Mouse (Mus musculus): Measurements from ENCODE around the gene Pigw.
A peak's percentile ranks its signal among the peaks of the same experiment; 100 is the strongest.

The Pigw gene

DNA sequence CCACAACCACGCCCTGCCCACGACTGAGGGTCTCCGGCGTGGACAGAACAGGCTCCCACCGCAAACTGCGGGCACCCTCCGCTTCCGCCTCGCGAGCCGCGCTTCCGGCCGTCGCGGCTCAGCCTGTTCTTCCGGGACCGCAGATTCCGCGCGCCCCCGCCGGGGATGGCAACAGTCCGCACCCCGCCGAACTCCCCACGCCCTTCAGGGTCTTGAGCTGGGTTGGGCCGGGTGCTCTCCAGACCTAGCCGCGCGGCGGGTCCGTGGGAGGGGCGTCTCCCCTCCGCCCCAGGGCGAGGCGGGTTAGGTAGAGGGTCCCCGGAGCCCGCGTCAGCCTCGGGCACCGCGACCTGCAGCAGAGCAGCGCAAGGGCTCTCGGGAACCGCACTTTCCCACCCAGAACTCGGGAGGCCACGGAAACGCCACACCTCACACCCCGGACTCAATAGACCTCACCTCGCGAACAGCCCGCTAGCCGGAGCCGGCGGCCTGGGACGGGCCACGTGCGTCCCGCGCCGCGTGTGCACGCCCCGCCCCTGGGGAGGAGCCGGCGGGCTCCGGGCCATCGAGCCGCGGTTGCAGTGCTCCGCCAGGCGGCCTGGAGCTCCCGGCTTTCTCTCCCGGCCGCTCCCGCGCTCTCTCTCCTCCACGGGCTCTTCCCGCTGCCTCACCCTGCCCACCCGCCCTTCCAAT is at the start of gene Pigw, which contains the start of gene Myo19:
Gene Pigw (minus strand): TSS at position 514 of the 693 bp plus-strand sequence.
Gene Myo19 (plus strand): TSS at position 377 of the 693 bp plus-strand sequence.
- DNase-seq (ENCODE audit: low read depth, low spot score) = no peak

DNA sequence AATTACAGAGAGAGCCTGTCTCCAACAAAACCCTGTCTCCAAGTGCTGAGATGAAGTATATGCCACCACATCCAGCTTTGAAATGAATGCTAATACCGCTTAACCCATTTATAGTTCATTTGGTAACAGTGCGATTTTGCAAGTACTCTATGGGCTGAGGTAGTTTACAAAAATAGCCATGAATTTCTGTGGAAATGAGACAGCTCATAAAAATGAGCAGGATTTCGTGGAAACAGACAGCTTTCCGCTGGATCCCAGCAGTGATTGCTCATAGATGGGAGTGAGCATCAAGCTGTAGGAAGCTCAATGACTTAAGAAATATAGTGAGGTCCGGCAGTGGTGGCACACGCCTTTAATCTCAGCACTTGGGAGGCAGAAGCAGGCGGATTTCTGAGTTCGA is 40.9 kb upstream of the Pigw start:
- DNase-seq (ENCODE audit: low read depth, low spot score) = no peak

DNA sequence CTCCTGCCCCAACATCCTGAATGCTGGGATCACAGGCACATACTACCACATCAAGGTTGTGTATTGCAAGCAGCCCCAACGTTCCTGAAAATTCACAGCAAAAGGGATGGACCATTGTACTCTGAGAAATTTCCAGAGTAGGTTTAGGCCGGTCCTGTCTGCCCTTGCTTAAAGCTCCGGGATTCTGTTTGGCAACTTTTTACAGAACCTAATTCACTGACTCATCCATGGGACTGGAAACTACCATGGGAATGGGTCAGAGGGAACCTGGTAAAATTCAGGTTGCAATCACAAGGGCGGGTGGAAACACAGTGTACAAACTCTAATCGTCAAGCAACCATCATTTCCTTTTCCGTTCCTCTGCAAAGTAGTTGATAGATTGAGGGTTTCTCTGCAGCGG is 39.9 kb upstream of the Pigw start:
- no peak for DNase-seq (ENCODE audit: low read depth, low spot score)

- no peak for DNase-seq (ENCODE audit: low read depth, low spot score)
Measured at GRCm38 (mm10) chr11:84919276-84919675, 39.2 kb upstream of the Pigw start.

DNA sequence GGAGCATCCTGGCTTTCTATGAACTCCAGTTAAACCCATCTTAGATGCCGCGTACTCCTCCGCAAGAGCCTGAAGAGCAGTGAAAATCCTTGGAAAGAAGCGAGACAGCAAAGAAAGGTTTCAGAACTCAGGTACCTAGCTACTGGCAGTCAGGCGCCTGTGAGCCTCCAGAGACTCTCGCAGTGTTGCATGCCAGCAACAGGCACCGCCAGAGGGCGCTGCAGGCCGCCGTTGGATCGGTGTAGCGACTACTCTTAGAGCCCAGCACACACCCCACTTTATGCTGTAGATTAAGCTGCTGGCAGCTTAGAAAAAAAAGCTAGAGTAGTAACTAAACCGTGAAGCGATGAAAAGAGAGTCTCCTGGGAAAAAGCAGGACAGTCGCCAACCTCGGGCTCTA is 38.3 kb upstream of the Pigw start:
- no peak for DNase-seq (ENCODE audit: low read depth, low spot score)

DNA sequence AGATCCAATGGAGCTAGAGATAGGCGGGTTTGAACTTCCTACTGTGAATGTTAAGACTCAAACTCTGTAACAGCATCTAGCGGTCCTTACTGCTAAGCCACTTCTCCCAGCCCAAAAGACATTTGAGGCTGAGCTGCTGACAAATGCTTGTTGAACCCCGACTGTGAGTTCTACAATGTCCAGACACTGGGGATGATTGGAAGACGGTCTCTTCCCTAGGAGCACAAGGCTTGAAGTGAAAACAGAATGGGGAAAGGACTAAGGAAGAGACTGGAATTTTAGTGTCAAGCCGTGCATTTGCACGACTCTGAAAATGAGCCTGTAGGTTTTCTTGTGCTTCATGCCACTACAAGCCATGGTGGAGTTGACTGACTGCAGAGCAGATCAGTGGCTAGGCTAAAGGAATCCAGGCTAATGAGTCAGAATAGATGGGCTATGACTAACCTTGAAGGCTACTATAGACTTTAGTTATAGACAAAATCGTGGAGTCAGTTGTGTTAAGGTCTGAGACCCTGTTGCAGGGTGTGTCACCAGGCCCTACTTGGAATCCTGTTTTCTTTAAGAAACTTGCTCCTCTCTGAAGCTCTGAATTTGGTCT is 36.7 kb upstream of the Pigw start:
- no peak for DNase-seq (ENCODE audit: low read depth, low spot score)

DNA sequence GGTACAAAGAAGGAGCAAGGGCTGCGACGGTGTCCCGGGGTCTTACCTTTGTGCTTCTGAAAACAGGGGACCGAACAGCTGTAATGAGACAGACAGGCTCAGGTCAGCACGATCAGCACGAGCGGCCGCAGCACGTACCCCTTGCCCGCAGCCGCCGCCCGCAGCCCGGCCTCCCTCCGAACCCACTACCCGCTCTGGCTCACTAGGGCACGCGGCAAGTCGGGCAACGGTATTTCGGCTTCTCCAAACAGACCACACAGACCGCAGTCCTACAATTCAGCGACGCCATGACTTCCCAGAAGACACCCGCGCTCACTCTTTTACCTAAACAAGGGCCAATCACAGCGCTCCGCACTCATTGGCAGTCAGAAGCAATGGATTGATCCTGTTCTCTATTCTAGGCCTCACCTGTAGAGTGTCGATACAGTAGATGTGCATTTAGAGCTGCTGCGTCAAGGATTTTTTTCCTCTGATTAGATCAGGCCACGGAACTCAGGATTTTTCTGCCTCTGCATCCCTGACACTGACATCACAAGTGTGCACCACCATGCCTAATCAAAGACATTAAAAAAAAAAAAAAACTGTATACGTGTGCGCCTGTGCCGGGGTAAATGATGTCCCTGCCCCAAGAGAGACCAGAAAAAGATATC is 36.1 kb upstream of the Pigw start, which contains the start of gene Znhit3:
Gene Znhit3 (minus strand): TSS at position 314 of the 650 bp plus-strand sequence.
- peak; percentile 96 for DNase-seq (ENCODE audit: low read depth, low spot score)

- no peak for DNase-seq (ENCODE audit: low read depth, low spot score)
Measured at GRCm38 (mm10) chr11:84914673-84915072, 34.6 kb upstream of the Pigw start.

GRCm38 (mm10) chr11:84910411-84910810 is 30.3 kb upstream of the Pigw start:
- no peak for DNase-seq (ENCODE audit: low read depth, low spot score)

- peak; percentile 53 for DNase-seq (ENCODE audit: low read depth, low spot score)
Measured at GRCm38 (mm10) chr11:84908480-84908879, 28.4 kb upstream of the Pigw start.

- no peak for DNase-seq (ENCODE audit: low read depth, low spot score)
Measured at GRCm38 (mm10) chr11:84907081-84907480, 27.0 kb upstream of the Pigw start.

GRCm38 (mm10) chr11:84904597-84905144 is 24.6 kb upstream of the Pigw start:
- DNase-seq (ENCODE audit: low read depth, low spot score) = peak; percentile 72

DNA sequence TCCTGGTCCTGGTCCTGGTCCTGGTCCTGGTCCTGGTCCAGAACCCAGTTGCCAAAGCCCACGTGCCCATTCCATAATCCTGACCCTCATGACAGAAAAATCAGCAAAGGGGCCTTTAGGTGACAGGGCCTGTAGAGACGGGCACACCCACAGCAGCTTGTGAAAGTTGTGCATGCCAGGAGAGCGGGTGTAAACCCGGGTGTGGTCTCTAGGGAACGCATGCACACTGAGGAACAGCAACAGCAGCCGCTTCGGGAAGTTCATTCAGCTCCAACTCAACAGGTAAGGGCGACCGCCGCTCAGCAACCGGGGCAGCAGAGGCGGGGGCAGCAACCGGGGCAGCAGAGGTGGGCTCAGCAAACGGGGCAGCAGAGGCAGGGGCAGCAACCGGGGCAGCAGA is 13.0 kb upstream of the Pigw start:
- no peak for DNase-seq (ENCODE audit: low read depth, low spot score)

DNA sequence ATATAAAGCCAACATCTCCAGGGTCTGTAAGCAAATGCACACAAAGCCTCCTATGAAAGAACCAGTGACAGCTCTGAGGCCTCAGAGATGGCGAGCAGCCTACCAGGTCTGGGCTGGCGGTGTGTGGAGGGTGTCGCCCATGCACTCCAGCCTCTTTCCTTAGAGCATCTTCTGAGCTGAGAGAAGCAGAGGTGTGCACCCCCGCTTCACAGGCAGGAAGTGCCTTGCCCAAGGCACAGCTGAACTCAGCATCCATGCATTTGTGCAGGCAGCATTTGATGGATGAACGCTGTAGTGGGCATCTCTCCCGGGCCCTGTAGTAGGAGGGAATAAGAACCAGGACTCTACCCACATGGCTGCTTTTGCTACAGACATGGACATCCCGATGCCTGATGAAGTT is 11.6 kb upstream of the Pigw start:
- no peak for DNase-seq (ENCODE audit: low read depth, low spot score)

- no peak for DNase-seq (ENCODE audit: low read depth, low spot score)
Measured at GRCm38 (mm10) chr11:84889492-84889891, 9.4 kb upstream of the Pigw start.

- DNase-seq (ENCODE audit: low read depth, low spot score) = no peak
Measured at GRCm38 (mm10) chr11:84888025-84888424, 7.9 kb upstream of the Pigw start.

DNA sequence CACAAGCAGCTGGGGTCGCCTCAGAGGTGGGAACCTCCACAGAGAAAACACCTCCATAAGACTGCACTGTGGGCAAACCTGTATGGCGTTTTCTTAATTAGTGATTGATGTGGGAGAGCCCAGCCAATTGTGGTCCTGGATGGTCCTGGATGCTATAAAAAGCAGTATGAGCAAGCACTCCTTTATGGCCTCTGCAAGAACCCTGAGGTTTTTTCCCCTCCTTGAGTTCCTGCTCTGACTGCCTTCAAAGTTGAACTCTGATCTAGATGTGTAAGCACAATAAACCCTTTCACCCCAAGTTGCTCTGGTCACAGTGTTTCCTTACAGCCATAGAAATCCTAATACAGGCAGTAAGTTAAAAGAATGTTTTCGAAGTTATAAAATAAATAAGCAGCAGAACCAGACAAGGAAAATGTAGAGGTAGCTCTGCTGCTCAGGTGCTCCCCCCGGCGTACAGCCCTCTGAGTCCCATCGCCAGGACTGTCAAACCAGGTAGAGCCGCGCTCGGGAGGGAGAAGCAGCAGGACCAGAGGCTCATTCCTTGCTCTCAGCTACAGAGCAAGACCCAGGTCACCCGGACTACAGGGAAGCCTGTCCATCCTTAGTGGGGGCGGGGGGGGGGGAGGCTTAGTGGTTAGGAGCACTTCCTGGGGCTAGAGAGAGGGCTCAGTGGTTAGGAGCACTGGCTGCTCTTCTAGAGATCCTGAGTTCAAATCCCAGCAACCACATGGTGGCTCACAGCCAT is 6.9 kb upstream of the Pigw start:
- no peak for DNase-seq (ENCODE audit: low read depth, low spot score)

DNA sequence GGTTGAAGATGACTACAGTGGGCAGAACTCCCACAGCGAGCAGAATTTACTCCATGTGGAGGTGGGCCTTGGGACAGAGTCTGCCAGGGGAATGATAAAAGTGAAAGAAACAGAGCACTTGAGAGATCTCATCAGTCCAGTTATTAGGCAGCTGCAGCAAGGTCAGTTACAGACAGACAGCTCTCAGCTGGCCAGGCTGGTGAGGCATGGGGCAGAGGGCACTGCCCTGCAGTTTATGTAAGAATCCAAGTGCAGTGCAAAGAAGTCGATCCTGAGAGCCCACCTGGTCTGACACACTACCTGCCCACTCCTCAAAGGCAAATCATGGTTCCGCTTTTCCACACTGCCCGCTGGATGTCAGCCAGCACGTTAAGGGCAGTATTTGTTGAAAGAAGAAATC is 6.2 kb upstream of the Pigw start:
- no peak for DNase-seq (ENCODE audit: low read depth, low spot score)

DNA sequence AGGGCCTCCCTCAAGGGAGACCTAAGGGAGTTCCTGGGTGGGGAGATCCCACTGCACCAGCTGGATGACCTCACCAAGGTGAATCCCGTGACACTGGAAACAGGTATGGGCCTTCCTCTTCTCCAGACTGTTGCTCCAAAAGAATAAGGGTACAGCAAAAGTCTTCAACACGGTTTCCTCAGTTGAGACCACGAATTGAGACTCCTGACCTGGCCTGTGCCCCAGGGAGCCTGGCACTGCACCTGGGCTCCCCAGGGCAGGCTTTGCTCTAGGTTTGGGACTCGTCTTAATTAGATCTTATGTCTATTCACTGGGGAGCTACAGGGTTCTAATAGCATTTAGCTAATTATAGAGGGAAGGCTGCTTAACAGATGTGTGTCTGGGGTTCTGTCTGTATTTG is 5.2 kb upstream of the Pigw start:
- DNase-seq (ENCODE audit: low read depth, low spot score) = no peak

DNA sequence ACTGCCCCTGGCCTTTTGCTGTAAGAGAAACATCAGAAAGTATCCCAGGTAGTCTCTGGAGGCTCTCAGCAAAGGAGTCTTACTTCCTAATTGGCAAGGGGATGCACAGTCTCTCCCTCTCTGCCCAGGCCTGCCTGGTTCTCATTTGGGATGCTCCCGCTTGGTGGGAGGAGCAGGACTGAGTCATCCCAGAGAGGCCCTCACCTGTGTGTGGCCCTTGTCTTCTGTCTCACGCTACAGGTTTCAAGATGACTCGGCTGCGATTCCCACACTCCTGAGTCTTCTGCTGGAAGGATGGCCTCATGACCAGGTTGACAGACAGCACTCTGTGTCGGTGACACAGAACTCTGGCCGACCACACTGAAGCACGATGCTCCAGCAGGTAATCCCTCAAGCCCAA is 2.3 kb upstream of the Pigw start:
- no peak for DNase-seq (ENCODE audit: low read depth, low spot score)

DNA sequence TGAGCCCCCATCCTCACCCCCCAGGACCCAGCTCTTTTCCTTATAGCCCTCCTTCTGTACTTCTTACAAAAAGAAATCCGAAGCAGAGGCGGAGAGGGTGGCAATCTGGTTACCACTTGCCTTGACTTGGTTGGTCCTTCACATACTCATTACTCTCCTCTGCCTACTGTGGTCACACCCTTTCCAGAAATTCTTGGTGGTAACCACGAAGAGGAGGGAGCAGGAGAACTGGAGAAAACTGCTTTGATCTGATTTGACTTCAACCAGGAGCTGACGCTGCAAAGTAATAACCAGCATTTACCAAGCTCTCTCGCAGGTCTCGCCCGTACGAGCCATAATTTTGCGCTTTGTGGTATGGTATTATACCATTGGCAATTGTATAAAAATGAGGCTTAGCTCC is 886 bp upstream of the Pigw start:
- no peak for DNase-seq (ENCODE audit: low read depth, low spot score)

- no peak for DNase-seq (ENCODE audit: low read depth, low spot score)
Measured at GRCm38 (mm10) chr11:84880465-84880961, 428 bp upstream of the Pigw start.

Measured in telencephalon, adult 2 months (tissue).